Mouse (Mus musculus) neural tube, embryonic 15.5 days (tissue): ENCODE measurements around the gene Borcs6. TPM values are rescaled to one million over a fixed set of nuclear protein-coding genes. Genes with fewer than 3 reads are reported as not detected.

ENCODE experiments used
- ATAC-seq: fragments of 200-750 bp; cut with Nextera tagmentation; 2 replicates; pipeline ENCODE4 v1.8.0; 2017; ENCODE audit warnings: mild to moderate bottlenecking, moderate TSS enrichment, moderate library complexity; ENCODE audit not compliant: low FRiP score
- H3K27ac ChIP-seq: fragments of 300-500 bp; sonication (generic); replicated peaks from 2 replicates; pipeline ENCODE4 v1.5.1; 2015; ENCODE audit warnings: mild to moderate bottlenecking, inconsistent platforms
- H3K27me3 ChIP-seq: fragments of 300-500 bp; sonication (generic); replicated peaks from 2 replicates; pipeline ENCODE4 v1.6.1; 2015; ENCODE audit warnings: inconsistent platforms
- H3K36me3 ChIP-seq: fragments of 300-500 bp; sonication (generic); 2 replicates; pipeline ENCODE4 v1.6.1; 2015; ENCODE audit warnings: inconsistent platforms
- H3K4me1 ChIP-seq: fragments of 300-500 bp; sonication (generic); 2 replicates; pipeline ENCODE4 v1.6.1; 2015; ENCODE audit warnings: inconsistent platforms
- H3K4me2 ChIP-seq: fragments of 300-500 bp; sonication (generic); 2 replicates; pipeline ENCODE4 v1.6.1; 2015; ENCODE audit warnings: inconsistent platforms, mild to moderate bottlenecking, moderate library complexity
- H3K4me3 ChIP-seq: fragments of 300-500 bp; sonication (generic); replicated peaks from 2 replicates; pipeline ENCODE4 v1.5.1; 2015; ENCODE audit warnings: mild to moderate bottlenecking, inconsistent platforms
- H3K9ac ChIP-seq: fragments of 300-500 bp; sonication (generic); replicated peaks from 2 replicates; pipeline ENCODE4 v1.6.1; 2015; ENCODE audit warnings: mild to moderate bottlenecking, inconsistent platforms
- H3K9me3 ChIP-seq: fragments of 300-500 bp; sonication (generic); replicated peaks from 2 replicates; pipeline ENCODE4 v1.6.1; 2016; ENCODE audit warnings: inconsistent platforms
- WGBS: fragments of 180-500 bp; shearing (Covaris S2); methylation state at CpG from one replicate; pipeline ENCODE4 v1.1.7; 2015; ENCODE audit warnings: mixed read lengths; 5-methylcytosine and 5-hydroxymethylcytosine counted together
- polyA plus RNA-seq: library from polyadenylated mRNA; unstranded; fragments of >200 nt; fragmentation: Nextera tagmentation; extraction: Ambion mirVana; gene quantifications from 2 replicates; pipeline ENCODE4 v1.2.1, GENCODE M21; 2015

Borcs6 gene
- polyA plus RNA-seq, 1 experiment from 2014 or later, result 24.0 TPM

DNA sequence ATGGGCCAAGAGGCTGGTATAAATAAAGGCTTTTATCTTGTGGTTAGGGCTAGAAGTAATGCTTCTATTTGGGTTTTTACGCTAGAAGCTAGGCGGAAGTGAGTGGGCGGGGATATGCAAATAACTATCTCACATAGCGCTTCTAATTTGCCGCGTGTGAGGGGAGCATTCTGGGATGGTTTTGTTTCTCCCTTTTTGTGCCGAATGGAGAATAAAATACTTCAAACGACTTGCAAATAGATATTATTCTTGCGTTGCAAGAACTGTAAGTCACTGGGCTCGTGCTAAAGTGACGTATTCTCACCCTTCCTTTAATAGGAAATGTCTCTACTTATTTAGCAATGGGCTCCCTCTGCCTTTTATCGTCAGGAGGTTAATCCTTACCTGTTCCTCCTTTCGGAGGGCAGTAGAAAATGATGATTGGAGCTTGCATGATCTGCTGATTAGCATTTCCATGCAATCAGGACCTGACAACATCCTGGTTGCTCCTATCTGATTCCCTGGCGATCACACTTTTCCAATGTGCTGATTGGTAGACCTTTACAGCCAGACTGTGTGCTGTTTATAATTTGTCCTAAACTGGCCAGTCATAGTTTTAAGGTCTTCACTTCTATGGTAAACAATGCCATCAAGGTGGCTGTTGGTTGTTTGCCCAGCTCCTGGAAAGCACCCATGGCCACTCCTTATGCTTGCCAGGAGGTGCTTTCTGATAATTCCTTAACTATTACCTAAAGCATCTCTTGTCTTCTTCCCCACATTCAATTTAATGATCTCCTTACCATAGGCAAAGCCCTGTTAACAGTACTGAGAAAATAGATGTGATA lies 13.8 kb downstream of the Borcs6 start:
- Histone ChIP-seq H3K4me1 (peaks cover 47% of the 10 kb centered on the region), H3K36me3 (no peaks in the 10 kb centered on the region), H3K27ac (peak overlapping the region; percentile 94), H3K4me2 (peak overlapping the region; percentile 78), H3K9me3 (no peaks in the 10 kb centered on the region), H3K27me3 (no peaks in the 10 kb centered on the region), H3K9ac (peak overlapping the region; percentile 47), H3K4me3 (peak overlapping the region; percentile 35)
- WGBS, result under 1% methylated on average over 14 of the region's 14 CpGs
- peak; percentile 81 for ATAC-seq

DNA sequence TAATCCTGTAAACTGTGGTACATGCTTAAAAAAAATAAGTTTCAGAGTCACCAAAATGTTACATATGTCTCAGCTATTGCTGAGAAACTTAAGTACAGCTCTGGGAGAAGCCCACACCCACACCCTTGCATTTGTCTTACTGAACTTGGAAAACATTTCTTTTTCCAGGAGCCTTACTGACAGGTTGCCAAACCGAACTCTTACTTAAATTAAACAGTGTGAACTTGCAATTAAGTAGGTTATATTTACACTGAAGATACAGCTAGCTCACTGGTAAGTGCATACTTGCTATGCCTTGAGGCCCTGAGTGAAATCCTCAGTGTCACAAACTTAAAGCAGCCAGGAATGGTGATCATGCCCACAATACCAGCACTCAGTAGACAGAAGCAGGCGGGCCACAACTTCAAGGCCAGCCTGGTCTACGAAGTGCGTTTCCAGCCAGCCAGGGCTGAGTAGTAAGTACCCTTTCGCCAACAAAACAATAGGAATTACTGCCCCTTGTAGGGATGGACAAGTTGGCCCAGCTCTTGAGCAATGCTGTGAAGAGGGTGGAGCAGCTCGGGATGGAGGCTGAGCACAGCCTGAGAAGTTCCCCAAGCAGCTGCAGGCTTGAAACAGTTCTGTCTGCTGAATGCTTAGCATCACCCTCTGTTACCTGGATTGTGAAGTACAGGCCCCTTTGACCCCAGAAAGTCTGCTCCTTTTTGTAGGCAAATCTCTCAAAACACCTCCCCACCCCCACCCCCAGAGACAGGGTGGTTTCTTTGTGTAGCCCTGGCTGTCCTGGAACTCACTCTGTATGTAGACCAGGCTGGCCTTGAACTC lies 14.6 kb downstream of the Borcs6 start:
- Histone ChIP-seq H3K4me3 (no peak overlapping the region), H3K27ac (peak overlapping the region; percentile 94), H3K36me3 (no peaks in the 10 kb centered on the region), H3K4me2 (no peak overlapping the region), H3K4me1 (peaks cover 47% of the 10 kb centered on the region), H3K9ac (no peak overlapping the region), H3K27me3 (no peaks in the 10 kb centered on the region), H3K9me3 (no peaks in the 10 kb centered on the region)
- 31% methylated on average over 6 of the region's 6 CpGs for WGBS
- no peak for ATAC-seq

DNA sequence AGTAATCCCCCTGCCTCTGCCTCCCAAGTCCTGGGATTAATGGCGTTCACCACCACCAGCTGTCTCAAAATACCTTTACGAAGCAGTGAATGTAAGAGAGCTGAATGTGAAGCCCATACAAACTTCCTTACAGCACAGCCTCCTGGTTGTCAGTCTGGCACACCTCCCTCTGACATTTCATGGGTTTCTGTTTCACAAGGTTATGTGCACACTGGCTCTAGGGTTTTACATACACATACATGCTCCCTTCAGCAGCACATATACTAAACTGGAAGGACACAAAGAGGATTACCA lies 15.2 kb downstream of the Borcs6 start:
- Histone ChIP-seq H3K9me3 (no peaks in the 10 kb centered on the region), H3K36me3 (no peaks in the 10 kb centered on the region), H3K4me3 (no peak overlapping the region), H3K9ac (no peak overlapping the region), H3K4me2 (no peak overlapping the region), H3K4me1 (peaks cover 46% of the 10 kb centered on the region), H3K27me3 (no peaks in the 10 kb centered on the region), H3K27ac (peak overlapping the region; percentile 94; the same call in 1 of the 2 replicates)
- ATAC-seq, result no peak
- 69% methylated on average over 2 of the region's 2 CpGs for WGBS

DNA sequence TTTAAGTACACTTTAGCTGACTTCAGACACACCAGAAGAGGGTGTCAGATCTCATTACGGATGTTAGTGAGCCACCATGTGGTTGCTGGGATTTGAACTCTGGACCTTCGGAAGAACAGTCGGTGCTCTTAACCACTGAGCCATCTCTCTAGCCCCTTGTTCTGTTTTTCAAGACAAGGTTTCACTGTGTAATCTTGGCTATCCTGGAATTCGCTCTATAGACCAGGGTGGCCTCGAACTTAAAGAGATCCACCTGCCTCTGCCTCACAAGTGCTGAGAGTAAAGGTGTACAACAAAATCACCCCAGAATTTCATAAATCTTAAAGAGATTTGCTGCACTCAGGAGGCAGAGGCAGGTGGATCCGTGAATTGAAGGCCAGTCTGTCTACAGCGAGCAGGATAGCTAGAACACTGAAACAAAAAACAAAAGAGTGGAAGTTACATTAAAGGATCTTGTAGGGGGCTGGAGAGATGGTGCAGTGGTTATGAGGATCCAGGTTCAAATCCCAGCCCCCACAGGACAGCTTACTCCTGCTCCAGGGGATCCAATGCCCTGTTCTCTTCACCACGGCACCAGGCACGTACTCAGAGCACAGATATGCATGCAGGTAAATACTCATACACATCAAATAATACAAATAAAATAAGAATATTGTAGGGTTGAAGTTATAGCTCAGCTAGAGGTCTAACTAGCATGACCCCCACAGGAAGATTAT lies 16.4 kb downstream of the Borcs6 start:
- Histone ChIP-seq H3K36me3 (no peaks in the 10 kb centered on the region), H3K4me2 (no peak overlapping the region), H3K9me3 (no peaks in the 10 kb centered on the region), H3K27me3 (no peaks in the 10 kb centered on the region), H3K9ac (no peak overlapping the region), H3K27ac (no peak overlapping the region), H3K4me1 (peaks cover 39% of the 10 kb centered on the region), H3K4me3 (no peak overlapping the region)
- 50% methylated on average over 9 of the region's 9 CpGs for WGBS
- ATAC-seq, result no peak

DNA sequence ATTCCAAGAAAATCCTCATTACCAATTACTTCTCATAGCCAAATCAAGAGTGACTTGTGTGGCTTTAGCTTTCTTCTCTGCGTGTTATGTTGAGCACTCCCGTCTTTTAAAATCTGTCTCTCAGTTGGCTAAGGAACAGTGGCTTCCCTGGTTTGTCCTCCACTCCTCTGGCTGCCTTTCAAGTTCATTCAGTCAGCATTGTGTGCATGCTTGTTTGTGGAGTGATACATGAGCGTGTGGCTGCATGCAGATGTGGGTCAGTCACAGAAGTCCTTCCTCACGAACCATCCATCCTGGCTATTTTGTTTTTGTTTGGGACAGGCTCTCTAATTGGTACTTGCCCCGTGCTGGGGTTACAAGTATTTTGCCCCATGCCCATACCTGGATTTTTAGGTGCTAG lies 17.1 kb downstream of the Borcs6 start:
- Histone ChIP-seq H3K4me3 (no peak overlapping the region), H3K27ac (no peak overlapping the region), H3K27me3 (no peaks in the 10 kb centered on the region), H3K9me3 (no peaks in the 10 kb centered on the region), H3K4me1 (peaks cover 32% of the 10 kb centered on the region), H3K36me3 (no peaks in the 10 kb centered on the region), H3K9ac (no peak overlapping the region), H3K4me2 (no peak overlapping the region)
- WGBS, result 66% methylated on average over 5 of the region's 5 CpGs
- no peak for ATAC-seq

DNA sequence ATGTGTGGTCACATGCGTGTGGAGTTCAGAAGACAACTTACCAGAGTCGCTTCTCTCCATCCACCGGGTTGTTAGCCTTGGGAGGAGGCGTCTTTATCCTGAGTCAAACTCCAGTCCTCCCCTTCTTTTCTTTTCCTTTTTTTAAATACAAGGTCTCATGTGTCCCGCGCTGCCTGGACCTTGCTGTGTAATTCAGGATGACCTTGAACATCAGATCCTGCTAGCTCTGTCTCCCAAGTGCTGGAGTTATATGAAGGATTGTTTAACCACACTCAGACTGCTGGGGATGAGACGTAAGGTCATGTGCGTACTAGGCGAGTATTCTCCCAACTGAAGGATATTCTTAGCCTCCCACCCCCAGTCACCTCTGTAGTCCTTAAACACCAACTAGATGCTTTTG lies 17.8 kb downstream of the Borcs6 start:
- peaks cover 25% of the 10 kb centered on the region for H3K4me1 ChIP-seq
- WGBS, result 82% methylated on average over 9 of the region's 9 CpGs
- no peak overlapping the region for H3K4me3 ChIP-seq
- no peaks in the 10 kb centered on the region for H3K9me3 ChIP-seq
- no peak overlapping the region for H3K4me2 ChIP-seq
- no peaks in the 10 kb centered on the region for H3K36me3 ChIP-seq
- no peaks in the 10 kb centered on the region for H3K27me3 ChIP-seq
- no peak overlapping the region for H3K27ac ChIP-seq
- no peak overlapping the region for H3K9ac ChIP-seq
- ATAC-seq, result no peak

DNA sequence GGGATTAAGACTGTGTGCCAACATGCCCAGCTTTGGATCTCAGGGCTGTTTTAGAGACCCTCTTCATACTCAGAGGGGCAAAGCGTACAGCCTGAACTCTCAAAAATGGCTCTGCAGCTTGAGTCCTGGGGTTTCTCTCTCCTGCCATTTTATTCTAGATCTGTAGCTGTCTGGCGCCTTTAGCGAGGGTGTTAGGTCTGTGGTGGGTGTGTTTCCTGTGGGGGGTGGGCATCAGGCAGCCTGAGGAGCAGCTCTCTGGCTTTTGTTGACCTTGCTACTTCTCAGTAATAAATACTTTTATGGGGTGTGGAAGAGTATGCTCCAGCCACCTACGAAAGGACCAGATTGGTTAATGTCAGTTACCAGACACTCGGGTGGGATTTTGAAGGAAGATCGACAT lies 18.5 kb downstream of the Borcs6 start:
- WGBS, result 81% methylated on average over 6 of the region's 6 CpGs
- Histone ChIP-seq H3K4me1 (peaks cover 20% of the 10 kb centered on the region), H3K36me3 (no peaks in the 10 kb centered on the region), H3K9ac (no peak overlapping the region), H3K4me3 (no peak overlapping the region), H3K4me2 (no peak overlapping the region), H3K27ac (no peak overlapping the region), H3K27me3 (no peaks in the 10 kb centered on the region), H3K9me3 (no peaks in the 10 kb centered on the region)
- ATAC-seq, result no peak

DNA sequence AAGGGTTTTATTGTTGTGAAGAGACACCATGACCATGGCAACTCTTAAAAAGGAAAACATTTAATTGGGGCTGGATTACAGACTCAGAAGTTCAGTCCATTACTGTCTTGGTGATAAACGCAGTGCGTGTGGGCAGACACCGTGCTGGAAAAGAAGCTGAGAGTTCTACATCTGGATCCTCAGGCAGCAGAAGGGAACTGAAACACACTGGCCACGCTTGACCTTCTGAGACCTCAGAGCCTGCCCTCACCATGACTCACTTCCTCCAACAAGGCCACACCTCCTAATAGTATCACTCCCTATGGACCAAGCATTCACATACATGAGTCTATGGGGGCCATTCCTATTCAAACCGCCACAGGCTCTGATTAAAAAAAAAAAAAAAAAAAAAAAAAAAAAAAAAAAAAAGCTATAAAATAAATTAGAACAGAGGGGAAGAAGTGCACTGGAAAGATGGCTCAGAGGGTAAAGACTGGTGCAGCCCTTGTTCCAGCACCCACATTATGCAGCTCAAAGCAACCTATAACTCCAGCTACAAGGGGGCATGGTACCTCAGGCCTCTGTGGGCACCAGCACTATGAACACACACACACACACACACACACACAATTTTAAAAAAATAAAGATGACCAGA lies 19.4 kb downstream of the Borcs6 start:
- no peak for ATAC-seq
- Histone ChIP-seq H3K4me2 (no peak overlapping the region), H3K4me1 (peaks cover 14% of the 10 kb centered on the region), H3K27ac (0 out of 2 replicates have a peak overlapping the region, but pooled peaks have one; percentile 9), H3K4me3 (no peak overlapping the region), H3K9me3 (no peaks in the 10 kb centered on the region), H3K36me3 (no peaks in the 10 kb centered on the region), H3K9ac (no peak overlapping the region), H3K27me3 (no peaks in the 10 kb centered on the region)
- WGBS, result 70% methylated on average over 5 of the region's 5 CpGs

DNA sequence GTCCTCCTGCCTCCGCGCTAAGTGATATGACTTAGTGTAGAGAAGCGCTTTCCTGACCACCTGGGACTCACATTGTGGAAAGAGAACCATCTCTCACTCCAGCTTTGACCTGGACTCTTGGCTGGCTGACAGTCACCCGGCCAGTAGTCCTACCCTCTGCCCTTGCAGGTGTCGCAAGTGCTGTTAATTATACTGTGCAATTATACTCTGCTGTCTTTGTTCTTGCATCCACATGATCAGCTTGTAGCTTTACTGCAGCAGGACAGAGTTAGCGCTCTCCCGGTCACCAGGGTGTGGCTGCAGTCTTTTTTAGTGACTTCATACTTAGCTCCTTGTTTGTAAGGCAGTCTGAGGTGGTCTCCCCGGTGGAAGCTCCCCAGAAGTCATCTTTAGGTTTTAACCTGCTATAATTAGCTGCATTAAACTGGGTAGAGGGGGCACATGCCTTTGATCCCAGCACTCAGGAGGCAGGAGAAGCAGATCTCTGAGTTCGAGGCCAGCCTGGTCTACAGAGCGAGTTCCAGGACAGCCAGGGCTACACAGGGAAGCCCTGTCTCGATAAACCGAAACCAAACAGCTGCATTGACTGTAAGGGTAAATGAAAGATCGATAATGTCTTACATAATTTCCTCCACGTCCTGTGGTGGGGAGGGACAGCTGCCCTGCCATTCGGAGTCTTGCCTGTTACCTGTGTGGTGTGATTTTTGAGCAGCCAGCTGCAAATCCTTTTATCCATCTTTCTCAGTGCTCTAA lies 20.8 kb downstream of the Borcs6 start:
- no peak for ATAC-seq
- Histone ChIP-seq H3K27ac (no peak overlapping the region), H3K4me3 (no peak overlapping the region), H3K27me3 (no peaks in the 10 kb centered on the region), H3K9me3 (no peaks in the 10 kb centered on the region), H3K4me1 (peaks cover 3% of the 10 kb centered on the region; the same call in 1 of the 2 replicates), H3K9ac (no peak overlapping the region), H3K36me3 (no peaks in the 10 kb centered on the region), H3K4me2 (no peak overlapping the region)
- 75% methylated on average over 15 of the region's 15 CpGs for WGBS

DNA sequence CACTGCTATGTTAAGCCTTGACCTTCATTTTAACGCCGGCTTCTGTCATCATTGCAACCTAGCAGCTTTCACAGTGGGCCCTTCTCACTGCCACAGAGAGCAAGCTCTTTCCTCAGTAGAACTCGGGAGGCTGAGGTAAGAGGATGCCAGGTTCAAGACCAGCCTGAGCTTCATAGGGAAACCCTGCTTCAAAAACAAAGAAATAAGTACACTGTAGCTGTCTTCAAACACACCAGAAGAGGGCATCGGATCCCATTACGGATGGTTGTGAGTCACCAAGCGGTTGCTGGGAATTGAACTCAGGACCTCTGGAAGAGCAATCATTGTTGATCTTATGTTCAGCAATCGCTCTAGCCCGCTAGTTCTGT lies 21.3 kb downstream of the Borcs6 start:
- no peak for ATAC-seq
- Histone ChIP-seq H3K27me3 (no peaks in the 10 kb centered on the region), H3K4me2 (no peak overlapping the region), H3K27ac (no peak overlapping the region), H3K36me3 (no peaks in the 10 kb centered on the region), H3K9me3 (no peaks in the 10 kb centered on the region), H3K4me1 (peaks cover 3% of the 10 kb centered on the region; the same call in 1 of the 2 replicates), H3K4me3 (no peak overlapping the region), H3K9ac (no peak overlapping the region)
- 91% methylated on average over 8 of the region's 8 CpGs for WGBS

DNA sequence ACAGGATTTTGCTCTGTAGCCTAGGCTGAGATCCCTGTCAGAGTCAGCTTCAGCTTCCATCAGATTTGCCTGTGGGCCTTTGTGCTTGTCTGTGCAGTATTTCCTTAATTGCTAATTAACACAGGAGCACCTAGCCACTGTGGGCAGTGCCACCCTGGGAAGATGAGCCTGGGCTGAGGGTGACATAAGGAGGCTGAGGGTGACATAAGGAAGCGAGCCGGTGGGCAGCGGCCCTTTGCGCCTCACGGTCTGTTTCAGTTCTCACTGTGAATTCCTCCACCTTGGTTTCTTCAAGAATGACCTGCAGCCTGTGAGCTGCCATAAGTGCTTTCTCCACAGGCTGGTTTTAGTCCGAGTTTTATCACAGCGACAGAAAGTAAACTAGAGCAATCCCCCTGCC lies 22.1 kb downstream of the Borcs6 start:
- ATAC-seq, result no peak
- H3K27me3 ChIP-seq, result no peaks in the 10 kb centered on the region
- WGBS, result 84% methylated on average over 7 of the region's 7 CpGs

More for the DNA sequence above, 22.1 kb downstream of the Borcs6 start:
- no peak overlapping the region for H3K9ac ChIP-seq
- H3K4me3 ChIP-seq, result no peak overlapping the region
- H3K27ac ChIP-seq, result no peak overlapping the region
- H3K36me3 ChIP-seq, result no peaks in the 10 kb centered on the region
- no peaks in the 10 kb centered on the region for H3K9me3 ChIP-seq
- H3K4me2 ChIP-seq, result no peak overlapping the region
- peaks cover 2% of the 10 kb centered on the region; the same call in 1 of the 2 replicates for H3K4me1 ChIP-seq
